Mouse (Mus musculus): ENCODE data around the gene Gm5767. TPM values are rescaled to one million over a fixed set of nuclear protein-coding genes. Genes with fewer than 3 reads are reported as not detected.

Gm5767 gene
- total RNA-seq (2021) = not detected
- long read RNA-seq, experiment 1 = 0 reads
- long read RNA-seq, experiment 2 = 0 reads

GRCm38 (mm10) chr16:8680470-8680869 is at the start of gene Gm5767:
TSS of gene Gm5767 (plus strand) at chr16:8680770.
- DNase-seq = no peak

GRCm38 (mm10) chr16:8631428-8631827 is 49.1 kb upstream of the Gm5767 start:
- no peak for DNase-seq

- DNase-seq = no peak
These were observed 43.7 kb upstream of the Gm5767 start for GRCm38 (mm10) chr16:8636867-8637216.

- peak; percentile 89 to 91 for DNase-seq
These were observed 43.1 kb upstream of the Gm5767 start, which contains the start of the genes Pmm2 and Tmem186 for GRCm38 (mm10) chr16:8637217-8638051. TSS of gene Pmm2 (plus strand) at chr16:8637674. TSS of gene Tmem186 (minus strand) at chr16:8637712.

- no peak for DNase-seq
These were observed 42.4 kb upstream of the Gm5767 start for GRCm38 (mm10) chr16:8638131-8638530.

GRCm38 (mm10) chr16:8639466-8640191 is 40.9 kb upstream of the Gm5767 start:
- DNase-seq = no peak

- peak; percentile 51 to 62 for DNase-seq
These were observed 36.7 kb upstream of the Gm5767 start for GRCm38 (mm10) chr16:8643855-8644254.

- DNase-seq = no peak
These were observed 35.0 kb upstream of the Gm5767 start for GRCm38 (mm10) chr16:8645546-8645945.

- DNase-seq = no peak
These were observed 30.6 kb upstream of the Gm5767 start for GRCm38 (mm10) chr16:8650007-8650406.

GRCm38 (mm10) chr16:8655108-8655507 is 25.5 kb upstream of the Gm5767 start:
- no peak for DNase-seq

GRCm38 (mm10) chr16:8655599-8655998 is 25.0 kb upstream of the Gm5767 start:
- no peak for DNase-seq

GRCm38 (mm10) chr16:8656256-8656655 is 24.3 kb upstream of the Gm5767 start:
- DNase-seq = no peak

- no peak for DNase-seq
These were observed 22.2 kb upstream of the Gm5767 start for GRCm38 (mm10) chr16:8658349-8658748.

GRCm38 (mm10) chr16:8658764-8659163 is 21.8 kb upstream of the Gm5767 start:
- no peak for DNase-seq

GRCm38 (mm10) chr16:8663022-8663421 is 17.5 kb upstream of the Gm5767 start:
- DNase-seq = no peak

GRCm38 (mm10) chr16:8663606-8664539 is 16.7 kb upstream of the Gm5767 start:
- peak in 1 of 2 experiments; percentile 32 for DNase-seq

GRCm38 (mm10) chr16:8665367-8665766 is 15.2 kb upstream of the Gm5767 start:
- DNase-seq = peak in 1 of 2 experiments; percentile 37

- DNase-seq = peak; percentile 69 to 90
These were observed 14.1 kb upstream of the Gm5767 start for GRCm38 (mm10) chr16:8666452-8666851.

- DNase-seq = peak; percentile 53 to 64
These were observed 13.3 kb upstream of the Gm5767 start for GRCm38 (mm10) chr16:8667261-8667660.

GRCm38 (mm10) chr16:8667814-8668213 is 12.8 kb upstream of the Gm5767 start:
- DNase-seq = peak; percentile 51 to 66

GRCm38 (mm10) chr16:8668386-8668785 is 12.2 kb upstream of the Gm5767 start:
- DNase-seq = no peak

- DNase-seq = peak in 1 of 2 experiments; percentile 26
These were observed 11.1 kb upstream of the Gm5767 start for GRCm38 (mm10) chr16:8669432-8669831.

All from heart, adult 18-20 months (tissue).